Mouse (Mus musculus) lung, embryonic 16.5 days (tissue): Measurements from ENCODE around the gene Shroom1. TPM values are rescaled to one million over a fixed set of nuclear protein-coding genes. Genes with fewer than 3 reads are reported as not detected.
A peak's percentile ranks its signal among the peaks of the same experiment; 100 is the strongest.

Experiments used
- ATAC-seq: fragments of 200-750 bp; cut with Nextera tagmentation; 2 replicates; pipeline ENCODE4 v1.8.0; 2017; ENCODE audit warnings: low read depth, mild to moderate bottlenecking, moderate library complexity
- H3K27ac ChIP-seq: fragments of 300-500 bp; sonication (generic); 2 replicates; pipeline ENCODE4 v1.5.1; 2014; ENCODE audit warnings: mild to moderate bottlenecking, control low read depth, low read length
- H3K27me3 ChIP-seq: fragments of 300-500 bp; sonication (generic); 2 replicates; pipeline ENCODE4 v1.6.1; 2014; ENCODE audit warnings: low read depth, low read length, mixed read lengths; ENCODE audit not compliant: control insufficient read depth, insufficient read depth
- H3K36me3 ChIP-seq: fragments of 300-500 bp; sonication (generic); 2 replicates; pipeline ENCODE4 v1.6.1; 2014; ENCODE audit warnings: low read length; ENCODE audit not compliant: control insufficient read depth, insufficient read depth
- H3K4me1 ChIP-seq: fragments of 300-500 bp; sonication (generic); replicated peaks from 2 replicates; pipeline ENCODE4 v1.6.1; 2014; ENCODE audit warnings: low read length, mixed read lengths; ENCODE audit not compliant: control insufficient read depth, insufficient read depth
- H3K4me2 ChIP-seq: fragments of 300-500 bp; sonication (generic); 2 replicates; pipeline ENCODE4 v1.6.1; 2014; ENCODE audit warnings: low read depth, low read length, control low read depth
- H3K4me3 ChIP-seq: fragments of 300-500 bp; sonication (generic); 2 replicates; pipeline ENCODE4 v1.5.1; 2014; ENCODE audit warnings: mild to moderate bottlenecking, low read length, control low read depth
- H3K9ac ChIP-seq: fragments of 300-500 bp; sonication (generic); 2 replicates; pipeline ENCODE4 v1.6.1; 2014; ENCODE audit warnings: low read length, control low read depth
- H3K9me3 ChIP-seq: fragments of 300-500 bp; sonication (generic); 2 replicates; pipeline ENCODE4 v1.6.1; 2016; ENCODE audit warnings: low read length; ENCODE audit not compliant: control insufficient read depth
- WGBS: fragments of 180-500 bp; shearing (Covaris S2); extraction: QIAGEN DNeasy Blood & Tissue Kit; methylation state at CpG from one replicate; pipeline ENCODE4 v1.1.7; 2014; 5-methylcytosine and 5-hydroxymethylcytosine counted together
- polyA plus RNA-seq: library from polyadenylated mRNA; unstranded; fragments of >200 nt; fragmentation: Nextera tagmentation; extraction: Ambion mirVana; gene quantifications from 2 replicates; pipeline ENCODE4 v1.2.1, GENCODE M21; 2015

Gene Shroom1
- polyA plus RNA-seq, 1 experiment from 2014 or later = 2.8 TPM

- Histone ChIP-seq H3K4me2 (no peak overlapping the region), H3K36me3 (no peaks in the 10 kb centered on the region), H3K9ac (no peak overlapping the region), H3K27me3 (no peaks in the 10 kb centered on the region), H3K27ac (no peak overlapping the region), H3K4me3 (no peak overlapping the region), H3K9me3 (no peaks in the 10 kb centered on the region), H3K4me1 (peaks cover 3% of the 10 kb centered on the region; the same call in 1 of the 2 replicates)
- WGBS = 64% methylated on average over 5 of the region's 5 CpGs
- no peak for ATAC-seq
Measured at GRCm38 (mm10) chr11:53453031-53453430, 4.0 kb upstream of the Shroom1 start.

GRCm38 (mm10) chr11:53457372-53457954, 458 bp downstream of the Shroom1 start:
- ATAC-seq = peak; percentile 46
- H3K4me2 ChIP-seq = peak overlapping the region; percentile 88
- H3K27ac ChIP-seq = no peak overlapping the region
- H3K4me1 ChIP-seq = 0 out of 2 replicates have a peak, but pooled peaks cover 3% of the 10 kb centered on the region
- WGBS = 5% methylated on average over 29 of the region's 29 CpGs
- peaks cover 5% of the 10 kb centered on the region for H3K27me3 ChIP-seq
- H3K9me3 ChIP-seq = no peaks in the 10 kb centered on the region
- H3K9ac ChIP-seq = peak overlapping the region; percentile 71
- no peaks in the 10 kb centered on the region for H3K36me3 ChIP-seq
- H3K4me3 ChIP-seq = peak overlapping the region; percentile 60

GRCm38 (mm10) chr11:53458996-53459395, 2.0 kb downstream of the Shroom1 start:
- Histone ChIP-seq H3K4me3 (no peak overlapping the region), H3K27ac (no peak overlapping the region), H3K4me1 (peaks cover 6% of the 10 kb centered on the region; the same call in 1 of the 2 replicates), H3K9me3 (no peaks in the 10 kb centered on the region), H3K9ac (no peak overlapping the region), H3K27me3 (peaks cover 20% of the 10 kb centered on the region), H3K36me3 (no peaks in the 10 kb centered on the region), H3K4me2 (no peak overlapping the region)
- 63% methylated on average over 3 of the region's 3 CpGs for WGBS
- no peak for ATAC-seq

- peaks cover 31% of the 10 kb centered on the region for H3K27me3 ChIP-seq
- H3K27ac ChIP-seq = no peak overlapping the region
- H3K4me2 ChIP-seq = no peak overlapping the region
- no peak overlapping the region for H3K9ac ChIP-seq
- 66% methylated on average over 3 of the region's 3 CpGs for WGBS
- H3K4me3 ChIP-seq = no peak overlapping the region
- H3K9me3 ChIP-seq = no peaks in the 10 kb centered on the region
- H3K36me3 ChIP-seq = no peaks in the 10 kb centered on the region
- H3K4me1 ChIP-seq = peaks cover 6% of the 10 kb centered on the region; the same call in 1 of the 2 replicates
- no peak for ATAC-seq
Measured at GRCm38 (mm10) chr11:53460192-53460591, 3.2 kb downstream of the Shroom1 start.

- Histone ChIP-seq H3K27me3 (peaks cover 39% of the 10 kb centered on the region), H3K9ac (no peak overlapping the region), H3K27ac (no peak overlapping the region), H3K9me3 (no peaks in the 10 kb centered on the region), H3K4me3 (no peak overlapping the region), H3K4me2 (no peak overlapping the region), H3K4me1 (peaks cover 4% of the 10 kb centered on the region; the same call in 1 of the 2 replicates), H3K36me3 (no peaks in the 10 kb centered on the region)
- 39% methylated on average over 5 of the region's 5 CpGs for WGBS
- ATAC-seq = no peak
Measured at GRCm38 (mm10) chr11:53461727-53462126, 4.7 kb downstream of the Shroom1 start.

GRCm38 (mm10) chr11:53463551-53464424, 6.8 kb downstream of the Shroom1 start:
- H3K9me3 ChIP-seq = no peaks in the 10 kb centered on the region
- peak overlapping the region; percentile 78 for H3K4me2 ChIP-seq
- peak overlapping the region; percentile 55 for H3K9ac ChIP-seq
- H3K4me1 ChIP-seq = peaks cover 6% of the 10 kb centered on the region; the same call in 1 of the 2 replicates
- H3K4me3 ChIP-seq = peak overlapping the region; percentile 48
- H3K27ac ChIP-seq = no peak overlapping the region
- ATAC-seq = peak; percentile 26; the same call in 1 of the 2 replicates
- no peaks in the 10 kb centered on the region for H3K36me3 ChIP-seq
- WGBS = 6% methylated on average over 55 of the region's 55 CpGs
- peaks cover 41% of the 10 kb centered on the region for H3K27me3 ChIP-seq

GRCm38 (mm10) chr11:53466231-53466971, 9.4 kb downstream of the Shroom1 start:
- Histone ChIP-seq H3K36me3 (no peaks in the 10 kb centered on the region), H3K27ac (no peak overlapping the region), H3K4me1 (peaks cover 13% of the 10 kb centered on the region; the same call in 1 of the 2 replicates), H3K9ac (peak overlapping the region; percentile 60), H3K27me3 (peaks cover 50% of the 10 kb centered on the region), H3K4me3 (peak overlapping the region; percentile 37), H3K4me2 (peak overlapping the region; percentile 62), H3K9me3 (no peaks in the 10 kb centered on the region)
- 6% methylated on average over 40 of the region's 40 CpGs for WGBS
- ATAC-seq = peak; percentile 65

- 35% methylated on average over 16 of the region's 16 CpGs for WGBS
- no peak overlapping the region for H3K27ac ChIP-seq
- peak overlapping the region; percentile 26; the same call in 1 of the 2 replicates for H3K9ac ChIP-seq
- H3K4me1 ChIP-seq = peaks cover 10% of the 10 kb centered on the region; the same call in 1 of the 2 replicates
- H3K4me3 ChIP-seq = peak overlapping the region; percentile 17
- peaks cover 36% of the 10 kb centered on the region for H3K27me3 ChIP-seq
- peak overlapping the region; percentile 43 for H3K4me2 ChIP-seq
- peak; percentile 18 for ATAC-seq
- no peaks in the 10 kb centered on the region for H3K36me3 ChIP-seq
- H3K9me3 ChIP-seq = no peaks in the 10 kb centered on the region
Measured at GRCm38 (mm10) chr11:53469294-53469967, 12.4 kb downstream of the Shroom1 start.
